8 mouse cellular contexts compared by ENCODE assay signal in the genomic region with DNA sequence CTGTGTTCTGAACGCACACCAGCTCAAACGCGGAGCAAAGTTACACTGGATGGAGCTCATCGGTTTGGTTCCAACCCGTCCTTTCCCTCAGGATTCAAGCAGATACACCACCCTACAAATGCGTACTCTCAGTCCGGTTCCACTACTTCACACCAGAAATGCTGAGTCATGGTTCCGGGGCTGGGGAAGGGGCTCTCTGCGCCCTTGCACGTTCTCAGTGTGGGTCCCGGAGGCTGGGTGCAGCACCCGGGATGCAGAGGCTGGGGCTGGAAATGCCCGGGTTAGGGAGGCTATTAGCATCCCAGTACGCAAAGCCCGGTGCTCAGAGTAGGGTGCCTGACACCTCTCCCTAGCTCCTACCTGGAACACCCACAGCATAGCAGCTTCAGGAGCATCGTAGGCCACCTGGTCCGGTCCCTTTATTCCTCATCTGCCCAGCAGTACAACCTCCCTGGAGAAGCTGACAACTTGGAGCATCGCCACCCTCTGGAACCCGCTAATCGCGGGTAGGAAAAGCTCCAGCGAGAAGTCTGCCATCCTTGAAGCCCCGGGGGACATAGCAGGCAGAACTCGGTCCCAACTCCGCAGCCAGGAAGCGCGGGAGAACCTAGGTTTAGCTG. TPM values are rescaled to one million over a fixed set of nuclear protein-coding genes. Genes with fewer than 3 reads are reported as not detected.
DNase-seq lines count a peak whose midpoint lies in the region; ATAC-seq and TF ChIP-seq lines count a peak whose summit lies in the region.

No protein-coding gene starts in this region.

- peak overlapping the region; percentile 78 for H3K9ac ChIP-seq in forebrain, postnatal 0 days
- H3K9ac ChIP-seq in hindbrain, embryonic 12.5 days, result peak overlapping the region; percentile 71
- peak overlapping the region; percentile 20; the same call in 1 of the 2 replicates for H3K9ac ChIP-seq in midbrain, embryonic 11.5 days (ENCODE audit: low read length)
- peak overlapping the region; percentile 77 for H3K9ac ChIP-seq in stomach, embryonic 16.5 days (ENCODE audit: low read length)

- H3K4me3 ChIP-seq in forebrain, postnatal 0 days (ENCODE audit: low read depth, low read length), result peak overlapping the region; percentile 75
- H3K4me3 ChIP-seq in hindbrain, embryonic 12.5 days, result peak overlapping the region; percentile 72
- peak overlapping the region; percentile 50 for H3K4me3 ChIP-seq in midbrain, embryonic 11.5 days (ENCODE audit: low read depth, low read length)
- H3K4me3 ChIP-seq in stomach, embryonic 16.5 days (replicated peaks; ENCODE audit: low read length), result peak overlapping the region; percentile 70

- 2% methylated on average over 27 of the region's 27 CpGs for WGBS in forebrain, postnatal 0 days
- 2% methylated on average over 27 of the region's 27 CpGs for WGBS in hindbrain, embryonic 12.5 days
- WGBS in midbrain, embryonic 11.5 days, result under 1% methylated on average over 27 of the region's 27 CpGs
- 2% methylated on average over 27 of the region's 27 CpGs for WGBS in stomach, embryonic 16.5 days

- H3K9me3 ChIP-seq in forebrain, postnatal 0 days (ENCODE audit: low read length), result no peaks in the 10 kb centered on the region
- H3K9me3 ChIP-seq in hindbrain, embryonic 12.5 days (replicated peaks), result no peaks in the 10 kb centered on the region
- no peaks in the 10 kb centered on the region for H3K9me3 ChIP-seq in midbrain, embryonic 11.5 days (ENCODE audit: control insufficient read depth, low read length)
- no peaks in the 10 kb centered on the region for H3K9me3 ChIP-seq in stomach, embryonic 16.5 days (replicated peaks; ENCODE audit: control insufficient read depth, low read length)

- H3K27me3 ChIP-seq in forebrain, postnatal 0 days (ENCODE audit: insufficient read depth, low read length), result 0 out of 2 replicates have a peak, but pooled peaks cover 3% of the 10 kb centered on the region
- peaks cover 54% of the 10 kb centered on the region for H3K27me3 ChIP-seq in hindbrain, embryonic 12.5 days
- peaks cover 32% of the 10 kb centered on the region for H3K27me3 ChIP-seq in midbrain, embryonic 11.5 days (ENCODE audit: control insufficient read depth, insufficient read depth, low read length)
- H3K27me3 ChIP-seq in stomach, embryonic 16.5 days (ENCODE audit: control insufficient read depth, insufficient read depth, low read length), result peaks cover 3% of the 10 kb centered on the region; the same call in 1 of the 2 replicates

- H3K27ac ChIP-seq in forebrain, postnatal 0 days (ENCODE audit: low read depth, low read length), result peak overlapping the region; percentile 77
- H3K27ac ChIP-seq in hindbrain, embryonic 12.5 days, result no peak overlapping the region
- no peak overlapping the region for H3K27ac ChIP-seq in midbrain, embryonic 11.5 days (ENCODE audit: low read depth, low read length)
- no peak overlapping the region for H3K27ac ChIP-seq in stomach, embryonic 16.5 days (ENCODE audit: low read length)

- peak; percentile 21 for ATAC-seq in forebrain, postnatal 0 days
- ATAC-seq in hindbrain, embryonic 12.5 days (ENCODE audit: low FRiP score), result peak; percentile 22; the same call in 1 of the 2 replicates
- no peak for ATAC-seq in midbrain, embryonic 11.5 days (ENCODE audit: low FRiP score)
- ATAC-seq in stomach, embryonic 16.5 days (ENCODE audit: insufficient read depth, low FRiP score), result peak; percentile 18; the same call in 1 of the 2 replicates

- intact Hi-C loops in left cerebral cortex, postnatal 14 days (cut with DNase I), result loop anchor here (10.0 kb wide), 2 partner anchors 112 to 242 kb away; no protein-coding TSS in a partner anchor

- peak; percentile 50 for DNase-seq in ES-CJ7 (ENCODE audit: low read depth, low spot score)
- DNase-seq in adrenal gland, adult 2 months, result peak; percentile 36
- DNase-seq in forebrain, postnatal 0 days, result peak; percentile 69
- DNase-seq in left cerebral cortex, postnatal 14 days (ENCODE audit: low spot score in 2 of 2), result peak; percentile 8 to 30
- peak; percentile 96 for DNase-seq in midbrain, embryonic 11.5 days (ENCODE audit: low spot score, missing footprints)
- no peak for DNase-seq in cerebellum, adult 11-12 months

- peak overlapping the region; percentile 93 for H3K4me2 ChIP-seq in forebrain, postnatal 0 days (ENCODE audit: low read depth)
- peak overlapping the region; percentile 95 for H3K4me2 ChIP-seq in hindbrain, embryonic 12.5 days (replicated peaks)
- H3K4me2 ChIP-seq in midbrain, embryonic 11.5 days, result peak overlapping the region; percentile 84
- H3K4me2 ChIP-seq in stomach, embryonic 16.5 days (ENCODE audit: low read depth, low read length), result peak overlapping the region; percentile 97

- no peak for TF ChIP-seq CTCF in forebrain, postnatal 0 days (IDR thresholded peaks at IDR 0.05; ENCODE audit: low read depth)

- H3K4me1 ChIP-seq in forebrain, postnatal 0 days (ENCODE audit: insufficient read depth), result peaks cover 6% of the 10 kb centered on the region; the same call in 1 of the 2 replicates
- peaks cover 19% of the 10 kb centered on the region for H3K4me1 ChIP-seq in hindbrain, embryonic 12.5 days
- peaks cover 12% of the 10 kb centered on the region for H3K4me1 ChIP-seq in midbrain, embryonic 11.5 days (ENCODE audit: control insufficient read depth, insufficient read depth, low read length)
- H3K4me1 ChIP-seq in stomach, embryonic 16.5 days (ENCODE audit: control insufficient read depth, insufficient read depth, low read length), result peaks cover 4% of the 10 kb centered on the region; the same call in 1 of the 2 replicates

- no peaks in the 10 kb centered on the region for H3K36me3 ChIP-seq in forebrain, postnatal 0 days (ENCODE audit: insufficient read depth)
- H3K36me3 ChIP-seq in hindbrain, embryonic 12.5 days, result no peaks in the 10 kb centered on the region
- H3K36me3 ChIP-seq in midbrain, embryonic 11.5 days (ENCODE audit: control insufficient read depth, insufficient read depth, low read length), result no peaks in the 10 kb centered on the region
- no peaks in the 10 kb centered on the region for H3K36me3 ChIP-seq in stomach, embryonic 16.5 days (ENCODE audit: control insufficient read depth, insufficient read depth, low read length)

RNA-seq across cellular contexts. Expression of gene Tmtc1, which starts 1.4 kb away (rescaled TPM):
- total RNA-seq in adrenal gland, adult 2 months (2021), result 10 to 100 TPM in 1 of 2 experiments, 1 to 10 TPM in 1; 9.8 to 14.3 TPM
- 4.0 and 6.4 TPM in 2 replicates for polyA plus RNA-seq in adrenal gland, adult 2 months (2012; rRNA removed)
- total RNA-seq in forebrain, postnatal 0 days (2014; rRNA removed), result 18.9 and 20.5 TPM in 2 replicates
- 1.3 and 1.7 TPM in 2 replicates for polyA plus RNA-seq in forebrain, postnatal 0 days (2015; fragmentation: Nextera tagmentation; extraction: Ambion mirVana)
- polyA plus RNA-seq in hindbrain, embryonic 12.5 days (2016; fragmentation: Nextera tagmentation; extraction: Ambion mirVana), result 2.0 and 3.0 TPM in 2 replicates
- total RNA-seq in left cerebral cortex, postnatal 14 days (2021), result 10 to 100 TPM; 44.1 to 48.1 TPM
- 0.98 and 1.0 TPM in 2 replicates for polyA plus RNA-seq in midbrain, embryonic 11.5 days (2014; fragmentation: Nextera tagmentation; extraction: Ambion mirVana)
- polyA plus RNA-seq in stomach, embryonic 16.5 days (2015; fragmentation: Nextera tagmentation; extraction: Ambion mirVana), result 1.6 TPM in 2 replicates

Comparison
In these comparisons a context has a peak if more than half of its experiments do, and no peak if none do; other contexts are left out.
1. H3K9ac ChIP-seq: peak in every context shown above with its lines; median percentile 78 in forebrain, postnatal 0 days; 77 in stomach, embryonic 16.5 days; 71 in hindbrain, embryonic 12.5 days; 20 in midbrain, embryonic 11.5 days.